Mouse (Mus musculus) frontal cortex, adult 2 months (tissue): ENCODE results near the gene Usf1. TPM values are rescaled to one million over a fixed set of nuclear protein-coding genes. Genes with fewer than 3 reads are reported as not detected.
A peak's percentile ranks its signal among the peaks of the same experiment; 100 is the strongest.

Source experiments
- DNase-seq, 2 experiments: peaks; one replicate each; pipeline ENCODE4 v3.0.0; 2022; ENCODE audit warnings: low spot score in 1 of 2; ENCODE audit errors: extremely low spot score in 1 of 2
- polyA plus RNA-seq: library from polyadenylated mRNA; depleted of rRNA; stranded (reverse); fragments of >200 nt; gene quantifications from 2 replicates; pipeline ENCODE4 v1.2.3, GENCODE M21; 2012

The Usf1 gene
- polyA plus RNA-seq, 1 experiment, result 119 TPM

DNA sequence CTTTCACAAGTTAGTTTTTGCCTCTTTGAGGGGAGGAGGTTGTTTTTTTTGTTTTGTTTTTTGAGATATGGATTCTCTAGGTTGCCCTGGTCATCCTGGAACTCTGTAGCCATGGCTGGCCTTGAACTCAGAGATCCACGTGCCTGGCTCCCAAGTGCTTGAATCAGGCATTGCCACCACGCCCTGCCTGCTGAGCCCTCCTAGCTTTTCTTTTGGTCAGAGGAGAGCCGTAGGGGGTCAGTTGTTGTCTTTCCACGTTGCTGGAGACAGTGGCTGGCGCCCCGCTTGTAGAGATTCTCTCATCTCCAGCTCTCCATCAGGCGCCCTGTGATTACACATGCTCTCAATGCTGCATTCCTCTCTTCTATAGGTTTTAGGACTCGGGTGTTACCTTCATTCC lies 2.5 kb downstream of the Usf1 start:
- DNase-seq, result no peak

DNA sequence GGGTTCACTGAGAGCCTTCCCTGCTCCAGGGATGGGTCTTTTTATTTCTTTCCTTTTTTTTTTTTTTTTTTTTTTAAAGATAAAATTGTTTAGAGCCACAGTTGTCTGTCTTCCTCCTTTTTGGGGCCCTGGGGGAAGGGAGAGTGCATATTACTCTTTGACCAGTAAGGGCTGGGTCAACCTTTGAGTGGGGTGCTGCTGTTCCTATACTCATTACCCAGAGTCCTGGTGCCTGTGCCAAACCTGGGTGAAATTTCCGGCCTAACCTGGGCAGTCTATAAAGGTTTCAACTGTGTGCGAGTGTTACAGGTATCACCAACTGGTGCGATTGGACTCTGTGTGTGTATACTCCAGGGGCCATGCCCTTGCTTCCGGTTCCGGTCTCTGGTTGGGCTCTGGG lies 7.5 kb downstream of the Usf1 start, which contains the start of gene Tstd1:
Gene Tstd1, plus strand, starts transcription at position 213 of the 400 bp plus-strand sequence.
- DNase-seq, result no peak

DNA sequence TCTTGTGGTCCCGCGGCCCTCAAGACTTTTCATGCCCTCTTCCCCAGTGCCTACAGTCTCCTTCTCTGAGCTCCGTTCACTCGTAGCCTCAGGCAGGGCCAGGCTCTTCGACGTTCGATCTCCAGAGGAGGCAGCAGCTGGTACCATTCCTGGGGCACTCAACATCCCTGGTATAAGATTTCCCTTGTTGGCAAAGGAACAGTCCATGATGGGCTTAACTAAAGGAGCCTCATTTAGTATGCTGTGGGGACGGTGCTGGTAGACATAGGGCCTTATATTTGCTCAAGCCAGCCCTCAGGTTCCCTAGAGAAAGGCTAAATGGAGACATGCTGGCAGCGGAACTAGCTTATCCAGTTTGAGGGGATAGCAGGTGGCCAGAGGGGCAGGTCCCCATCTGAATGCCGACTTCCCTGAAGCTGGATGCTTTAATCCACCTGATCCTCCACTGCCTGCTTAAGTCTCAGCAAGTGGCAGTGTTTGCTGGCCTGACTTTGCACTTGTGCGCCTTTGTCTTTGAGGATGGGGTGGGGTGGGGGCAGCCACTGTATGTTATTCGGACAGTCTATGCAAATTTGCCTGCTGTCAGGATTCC lies 8.3 kb downstream of the Usf1 start:
- no peak for DNase-seq

DNA sequence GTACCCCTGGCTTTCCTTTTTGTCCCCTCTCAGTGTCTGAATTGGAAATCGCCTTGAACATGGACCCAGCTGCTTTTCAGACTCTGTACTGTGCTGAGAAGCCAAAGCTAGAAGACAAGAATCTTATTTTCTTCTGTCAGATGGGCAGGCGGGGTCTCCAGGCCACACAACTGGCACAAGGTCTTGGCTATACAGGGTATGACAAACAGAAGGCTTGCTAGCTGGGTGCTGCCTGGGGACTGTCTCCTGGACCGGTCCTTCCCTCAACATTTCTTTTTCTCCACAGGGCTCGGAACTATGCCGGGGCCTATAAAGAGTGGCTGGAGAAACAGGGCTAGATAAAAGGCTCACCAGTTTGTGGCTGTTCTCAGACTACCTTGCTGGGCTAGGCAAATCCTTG lies 8.8 kb downstream of the Usf1 start:
- no peak for DNase-seq

DNA sequence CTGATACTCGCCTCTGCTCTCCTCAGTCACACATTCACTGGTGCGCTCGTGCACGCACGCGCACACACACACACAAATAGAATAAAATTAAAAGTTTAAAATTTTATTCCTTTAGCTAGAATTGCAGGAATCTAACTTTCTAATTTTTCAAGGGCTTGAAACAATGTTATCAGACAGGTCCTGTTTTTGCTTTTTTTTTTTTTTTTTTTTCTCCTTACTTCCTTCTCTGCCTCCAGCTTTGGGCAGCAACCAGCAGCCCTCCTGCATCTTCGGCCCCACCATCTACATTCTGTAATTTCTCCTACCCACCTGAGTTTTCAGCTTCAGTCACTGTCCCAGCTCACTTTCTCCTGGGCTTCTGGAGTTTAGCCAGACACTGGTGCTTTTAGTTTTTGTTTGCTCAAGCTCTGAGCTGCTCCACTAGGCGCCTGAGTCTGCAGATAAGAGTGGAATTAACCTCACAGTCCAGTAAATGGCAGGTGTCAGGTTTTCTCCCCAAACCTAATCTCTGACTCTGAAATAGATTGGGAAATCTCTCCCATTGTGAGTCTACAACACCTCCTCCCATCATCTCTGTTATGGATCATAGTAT lies 11.5 kb downstream of the Usf1 start:
- no peak for DNase-seq

DNA sequence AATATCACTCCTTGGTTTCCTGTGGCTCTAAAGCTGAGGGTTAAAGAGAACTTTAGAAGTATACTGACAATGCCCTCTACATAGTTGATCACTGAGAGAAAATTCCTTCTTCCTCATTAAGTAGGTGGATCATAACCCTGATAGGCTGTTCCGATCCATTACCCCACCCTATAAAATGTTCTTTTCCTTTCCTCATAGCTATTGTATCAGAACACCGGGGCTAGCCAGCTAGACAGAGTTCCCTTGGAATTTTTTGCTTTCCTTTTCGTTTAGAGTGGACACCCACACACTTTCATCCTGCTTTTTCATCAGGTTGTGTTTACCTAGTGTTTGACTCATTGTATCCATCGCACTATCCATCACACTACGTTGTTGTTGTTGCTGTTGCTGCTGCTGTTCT lies 13.5 kb downstream of the Usf1 start:
- no peak for DNase-seq

DNA sequence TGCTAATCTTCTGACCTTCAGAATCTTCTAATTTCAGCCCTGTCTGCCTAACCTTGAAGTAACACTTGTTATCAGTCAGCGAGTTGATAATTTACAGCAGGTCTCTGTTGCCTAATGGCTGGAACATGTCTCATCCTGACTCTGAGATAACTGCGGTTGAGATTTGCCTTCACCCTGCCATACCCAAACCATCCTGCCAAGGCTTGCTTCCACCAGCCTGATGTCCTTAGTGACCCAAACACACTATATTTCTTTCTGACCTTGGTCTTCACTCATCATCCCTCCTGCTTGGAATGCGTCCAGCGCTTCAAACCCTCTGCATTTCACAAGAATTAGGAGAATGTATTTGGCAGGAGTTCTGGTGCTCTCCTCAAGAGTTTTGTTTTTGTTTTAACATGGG lies 14.0 kb downstream of the Usf1 start:
- DNase-seq, result no peak

DNA sequence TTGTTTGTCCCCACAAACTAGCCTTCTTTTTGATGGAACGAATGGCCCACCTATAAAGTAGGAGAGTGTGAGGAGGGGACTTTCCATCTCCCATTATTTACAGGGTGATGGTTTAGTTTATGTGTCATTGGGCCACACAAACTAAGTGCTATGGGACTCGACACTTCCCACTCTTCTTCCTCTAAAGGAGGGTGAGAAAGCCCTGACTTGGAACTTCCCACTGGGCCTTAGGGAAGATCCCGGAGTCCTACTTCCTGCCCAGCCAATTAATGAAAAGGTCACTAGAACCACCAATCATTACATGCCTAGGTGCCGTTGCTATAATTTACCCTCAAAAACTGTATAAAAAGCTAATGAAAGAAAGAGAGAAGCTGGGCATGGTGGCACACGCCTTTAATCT lies 21.0 kb downstream of the Usf1 start:
- no peak for DNase-seq

DNA sequence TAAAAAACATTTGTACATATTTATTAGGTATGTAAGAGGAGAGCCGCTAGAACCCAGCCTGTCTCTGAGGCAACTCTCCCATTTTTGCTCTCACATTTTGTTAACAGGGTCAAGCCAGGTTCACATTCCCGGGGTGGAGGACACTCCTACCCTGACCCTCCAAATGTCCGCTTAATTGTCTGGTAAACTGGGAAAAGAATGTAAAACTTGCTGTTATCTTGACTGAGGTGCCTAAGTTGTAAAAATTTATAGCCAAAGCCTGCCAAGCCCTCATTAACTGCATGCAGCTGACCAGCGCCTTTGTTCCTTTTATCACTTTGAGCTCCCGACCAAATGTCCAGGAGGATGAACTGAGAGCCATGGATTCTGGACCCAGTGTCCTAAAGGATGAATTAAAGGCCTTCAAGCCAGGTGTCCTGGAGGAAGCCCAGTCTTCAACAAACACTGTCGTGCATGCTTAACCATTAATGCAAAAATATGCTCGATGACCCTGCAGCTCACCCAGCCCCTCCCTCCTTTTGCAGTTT lies 24.2 kb downstream of the Usf1 start:
- DNase-seq, result no peak

DNA sequence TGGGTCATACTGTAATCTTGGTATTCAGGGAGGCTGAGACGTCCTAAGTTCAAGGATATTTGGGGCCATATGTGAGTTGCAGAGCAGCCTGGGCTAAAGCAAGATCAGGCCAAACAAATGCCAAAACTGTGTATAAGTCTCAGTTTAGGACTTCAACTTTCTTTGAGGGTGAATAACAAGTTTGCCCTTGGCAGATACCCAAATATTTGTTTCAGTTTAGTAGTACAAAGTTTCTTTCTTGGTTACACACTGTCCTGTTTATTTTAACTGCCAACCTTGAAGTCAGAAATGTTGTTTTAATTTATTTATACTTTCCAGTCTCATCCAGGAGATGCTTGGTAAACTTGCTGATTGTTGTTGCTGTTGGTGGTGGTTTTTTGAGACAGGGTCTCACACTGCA lies 24.9 kb downstream of the Usf1 start:
- no peak for DNase-seq

DNA sequence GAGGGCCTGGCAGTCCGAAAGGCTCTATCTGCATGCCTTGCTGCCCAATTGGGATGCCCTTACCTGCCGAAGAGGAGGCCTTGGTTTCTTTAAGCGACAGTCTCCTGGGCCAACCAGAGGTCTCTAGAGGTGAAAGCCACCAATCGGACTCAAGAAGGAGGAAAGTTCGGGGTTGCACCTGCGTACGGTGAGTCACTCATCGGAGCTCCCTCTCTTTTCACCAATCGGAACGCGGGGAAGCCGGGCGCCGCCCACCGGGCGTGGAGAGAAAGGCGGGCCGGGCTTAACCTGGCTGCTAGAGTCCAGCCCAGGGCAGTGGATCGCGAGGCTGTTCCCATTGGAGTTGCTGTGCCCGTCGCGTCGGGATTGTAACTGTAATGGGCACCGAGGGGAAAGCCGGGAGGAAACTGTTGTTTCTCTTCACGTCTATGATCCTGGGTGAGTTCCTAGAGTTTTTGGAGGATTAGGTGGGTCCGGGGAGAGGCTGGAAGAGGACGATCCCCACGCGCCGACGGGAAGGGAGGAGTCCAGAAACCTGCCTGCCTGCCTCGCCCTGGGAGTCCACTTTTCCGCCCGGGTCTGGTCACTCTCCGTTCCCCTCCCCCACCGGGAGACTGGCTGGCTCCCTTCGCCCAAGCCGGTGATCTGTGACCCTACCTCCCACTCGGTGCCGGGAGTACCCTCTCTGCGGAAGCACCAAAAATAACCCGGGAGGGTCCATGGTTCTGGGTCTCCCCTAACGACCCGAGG lies 26.3 kb downstream of the Usf1 start, which contains the start of gene F11r:
Gene F11r, plus strand, starts transcription at position 272 of the 750 bp plus-strand sequence.
- DNase-seq, result peak in 1 of 2 experiments; percentile 21

DNA sequence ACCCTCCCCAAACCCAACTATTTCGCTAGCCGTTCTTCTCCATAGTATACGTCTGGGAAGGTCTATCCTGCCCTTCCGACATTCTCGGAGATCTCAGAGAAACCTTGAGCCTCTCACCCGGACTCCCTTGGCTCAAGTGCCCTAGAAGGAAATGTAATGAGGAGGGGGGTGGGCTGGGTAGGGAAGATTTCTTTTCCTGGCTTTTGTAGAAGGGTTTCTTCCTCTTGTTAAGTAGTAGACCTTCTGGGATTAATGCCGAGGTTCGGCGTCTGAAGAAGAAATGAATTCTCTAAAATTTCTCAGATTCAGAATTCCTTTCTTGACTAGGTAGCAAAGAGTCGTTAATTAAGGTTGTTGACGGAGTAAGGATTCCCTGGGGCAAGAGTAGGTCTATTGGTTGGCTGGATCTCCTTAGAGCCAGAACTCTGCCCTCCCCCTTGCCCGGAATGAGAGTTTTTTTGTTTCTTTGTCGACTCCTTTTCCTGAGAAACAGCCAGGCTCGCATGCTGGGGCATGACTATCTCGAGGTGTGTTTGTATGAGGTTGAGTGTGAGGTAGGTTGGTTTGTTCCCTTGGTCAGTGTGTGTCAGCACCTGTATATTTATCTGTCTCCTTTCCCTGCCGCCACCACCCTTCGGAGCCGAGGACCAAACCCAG lies 27.0 kb downstream of the Usf1 start:
- no peak for DNase-seq

DNA sequence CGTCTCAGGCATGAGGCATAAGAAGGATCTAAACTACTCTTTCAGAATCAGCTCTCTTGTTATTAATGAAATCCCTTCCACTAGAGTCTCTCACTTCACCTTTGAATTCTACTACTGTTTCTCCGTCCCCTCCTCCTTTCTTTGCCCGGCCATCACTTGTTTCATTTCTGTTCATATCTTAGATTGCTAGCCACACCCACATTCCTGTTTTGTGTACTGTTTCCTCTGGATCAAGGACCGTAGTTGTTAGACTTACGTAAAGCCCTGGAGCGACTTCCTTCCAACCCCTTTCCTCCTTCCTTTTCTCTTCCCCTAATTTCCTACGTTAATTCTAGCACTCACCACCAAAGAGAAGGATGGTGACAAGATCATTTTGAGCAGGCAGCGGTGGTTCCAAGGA lies 28.0 kb downstream of the Usf1 start:
- no peak for DNase-seq

DNA sequence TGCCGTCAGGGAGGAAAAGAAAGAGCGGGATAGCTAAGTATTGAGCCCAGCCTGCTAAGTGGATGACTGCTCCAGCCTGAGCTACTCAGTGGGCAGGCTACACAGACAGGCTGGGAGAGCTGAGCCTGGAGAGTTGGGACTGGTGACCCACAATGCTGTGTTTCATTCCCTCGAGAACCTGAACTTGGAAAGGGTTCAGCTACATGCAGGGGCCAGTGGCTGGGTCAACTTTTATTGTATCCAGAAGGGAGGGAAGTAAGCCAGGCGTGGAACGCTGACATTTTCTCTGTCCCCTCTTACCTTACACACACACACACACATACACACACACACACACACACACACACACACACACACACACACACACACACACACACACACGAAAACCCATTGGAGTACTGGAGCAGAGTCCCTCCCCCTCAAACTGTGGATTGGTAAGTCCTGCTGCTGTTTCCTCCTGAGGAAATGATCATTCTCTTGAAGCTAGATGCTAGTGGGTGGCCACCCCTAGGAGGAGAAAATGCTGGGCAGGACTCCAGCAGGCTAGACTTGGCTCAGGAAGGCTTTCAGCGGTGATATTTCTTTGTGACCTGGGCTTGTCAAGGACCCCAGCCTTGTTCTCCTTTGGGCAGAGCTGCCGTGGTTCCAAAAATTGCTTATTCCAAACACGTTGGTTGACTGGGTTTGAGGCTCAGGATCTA lies 29.1 kb downstream of the Usf1 start:
- DNase-seq, result no peak

DNA sequence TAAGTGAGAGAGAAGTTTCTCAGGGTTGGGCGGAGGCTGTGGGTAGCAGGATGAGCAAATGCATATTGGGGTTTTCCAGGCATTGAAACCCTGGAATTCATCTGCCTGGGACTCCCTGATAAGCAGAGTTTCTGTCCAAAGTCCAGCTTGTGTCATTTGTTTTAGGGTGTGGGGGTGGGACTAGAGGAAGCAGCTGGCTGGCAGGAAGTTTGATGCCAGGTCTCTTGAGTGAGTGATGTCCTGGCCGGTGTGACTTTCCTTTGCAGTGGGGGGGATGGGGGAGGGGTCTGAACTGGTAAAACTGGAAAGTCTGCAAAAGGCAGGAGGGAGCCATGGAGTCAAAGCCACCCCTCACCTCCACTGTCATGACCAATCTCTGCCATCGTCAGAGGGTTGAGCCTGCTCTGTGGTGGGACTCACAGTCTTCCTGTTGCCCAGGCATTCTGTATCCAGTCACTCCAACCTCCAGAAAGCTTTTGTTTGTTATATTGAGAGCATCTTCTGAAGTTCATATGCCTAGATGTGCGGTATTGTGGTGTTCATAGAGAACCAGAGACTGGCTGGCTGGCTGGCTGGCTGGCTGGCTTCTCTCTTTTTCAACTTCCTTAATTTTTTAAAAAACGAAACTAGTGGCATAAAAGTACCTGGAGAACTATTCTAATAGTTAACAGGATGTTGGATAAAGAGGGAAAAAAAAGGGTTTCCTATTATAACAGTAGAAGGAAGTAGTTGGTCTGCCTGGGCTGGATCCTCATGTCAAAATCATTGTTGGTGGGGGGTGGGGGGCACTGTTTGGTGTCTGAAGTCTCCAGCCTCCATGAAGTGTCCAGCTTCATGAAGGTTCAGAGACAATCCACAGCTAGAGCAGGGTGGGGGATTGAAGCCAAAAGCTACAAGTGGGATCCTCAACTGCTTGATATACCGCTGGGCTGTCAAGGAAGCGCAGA lies 30.6 kb downstream of the Usf1 start:
- no peak for DNase-seq

DNA sequence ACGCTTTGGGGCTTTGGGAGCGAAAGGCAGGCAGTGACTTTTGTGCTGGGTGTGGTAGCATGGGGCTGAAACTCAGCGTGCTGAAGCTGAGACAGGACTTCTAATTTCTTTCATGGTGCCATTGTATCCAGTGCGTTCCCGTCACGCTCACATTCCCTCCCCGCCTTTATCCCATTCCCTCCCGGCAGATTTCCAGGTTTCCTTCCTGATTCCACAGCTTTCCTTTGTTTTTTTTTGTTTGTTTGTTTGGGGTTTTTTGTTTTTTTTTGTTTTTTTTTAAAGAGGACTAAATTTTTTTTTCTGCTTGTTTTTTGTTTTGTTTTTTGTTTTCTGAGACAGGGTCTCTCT lies 31.3 kb downstream of the Usf1 start:
- no peak for DNase-seq

DNA sequence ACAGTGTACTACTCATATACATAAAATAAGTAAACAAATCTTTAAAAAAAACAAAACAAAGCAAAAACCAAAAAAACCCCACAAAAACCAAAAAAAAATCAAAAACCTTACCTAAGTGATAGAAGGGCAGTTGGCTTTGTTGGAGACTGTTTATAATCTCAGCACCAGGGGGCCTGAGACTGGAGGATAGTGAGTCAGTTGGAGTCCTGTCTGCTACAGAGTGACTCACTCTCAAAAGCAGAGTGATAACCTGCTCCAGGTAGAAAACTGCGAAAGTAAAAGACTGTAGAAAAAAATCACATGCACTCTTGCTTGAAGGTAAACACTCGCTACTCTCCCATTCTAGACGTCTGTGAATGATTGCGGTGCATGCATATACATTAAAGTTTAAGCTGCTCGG lies 33.9 kb downstream of the Usf1 start:
- DNase-seq, result no peak

DNA sequence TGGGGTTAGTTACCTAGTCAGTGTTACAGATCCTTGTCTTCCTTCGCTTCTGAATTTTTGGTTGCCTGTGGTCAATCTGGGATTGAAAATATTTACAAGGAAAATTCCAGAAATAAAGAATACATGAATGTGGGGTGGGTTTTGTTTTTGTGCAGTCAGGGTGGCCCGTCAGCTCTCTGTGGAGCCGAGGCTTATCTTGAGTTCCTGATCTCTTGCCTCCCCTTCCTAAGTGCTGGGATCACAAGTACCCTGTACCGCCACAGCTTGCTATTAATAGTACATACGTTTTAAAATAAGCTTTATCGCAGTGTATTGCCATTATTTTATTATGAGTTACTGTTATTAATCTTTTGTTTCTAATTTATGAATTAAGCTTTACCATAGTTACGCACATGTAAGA lies 35.7 kb downstream of the Usf1 start:
- no peak for DNase-seq

DNA sequence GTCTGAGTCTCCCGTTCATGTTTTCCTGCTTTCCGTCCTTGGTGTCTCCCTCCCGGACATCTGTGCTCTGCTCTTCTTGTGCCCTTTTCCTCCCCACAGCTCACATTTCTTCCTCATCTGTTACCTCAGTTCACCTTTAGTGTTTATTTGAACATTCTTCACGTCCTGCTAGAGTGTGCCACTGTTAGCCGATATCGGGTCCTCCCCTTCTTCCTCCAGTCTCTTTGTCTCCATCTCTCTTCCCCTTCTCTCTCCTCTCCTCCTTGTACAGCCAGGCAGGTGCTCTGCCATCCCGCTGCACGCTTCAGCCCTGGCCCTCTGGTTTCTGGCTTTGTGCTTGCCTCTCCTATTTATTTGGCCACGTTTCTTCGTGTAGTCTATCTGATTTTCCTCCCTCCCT lies 36.6 kb downstream of the Usf1 start:
- DNase-seq, result no peak

DNA sequence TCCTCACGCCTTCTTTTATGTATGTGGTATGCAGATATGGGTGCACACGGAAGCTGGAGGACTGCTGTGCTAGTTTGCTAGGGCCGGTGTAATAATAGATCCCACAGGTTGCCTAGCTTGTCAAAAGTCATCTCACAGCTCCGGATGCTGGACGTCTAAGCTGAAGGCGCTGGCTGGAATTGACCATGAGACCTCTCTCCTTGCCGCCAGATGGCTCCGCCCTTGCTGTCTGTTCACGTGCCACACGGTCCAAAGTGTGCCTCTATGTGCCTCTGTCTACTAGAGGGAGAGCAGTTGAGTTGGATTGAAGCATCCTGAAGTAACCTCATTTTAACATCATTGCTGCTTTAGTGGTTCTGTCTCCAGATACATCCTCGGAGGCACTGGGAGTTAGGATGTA lies 38.9 kb downstream of the Usf1 start:
- no peak for DNase-seq
